Mouse (Mus musculus) heart, embryonic 16.5 days (tissue): ENCODE results near the gene Tmem123. TPM values are rescaled to one million over a fixed set of nuclear protein-coding genes. Genes with fewer than 3 reads are reported as not detected.

ENCODE experiments used
- microRNA-seq: library from miRNA; unstranded; fragments of <30 nt; microRNA quantifications from one replicate; pipeline ENCODE4, GENCODE M21; 2017
- polyA plus RNA-seq: library from polyadenylated mRNA; unstranded; fragments of >200 nt; fragmentation: Nextera tagmentation; extraction: Ambion mirVana; gene quantifications from 2 replicates; pipeline ENCODE4 v1.2.1, GENCODE M21; 2015

The Tmem123 gene
- polyA plus RNA-seq, 1 experiment from 2014 or later, result 104 TPM

Small RNAs within 50 kb of the gene (microRNA-seq; reads per million reads assigned to microRNA genes)
- gene Mir5618, result 4.5 reads per million, percentile 17 among the genes with 10 or more reads in this experiment

Other genes starting within 250 kb of the Tmem123 start
- gene Mmp8, start 205.6 kb upstream of the Tmem123 start, polyA plus RNA-seq, result 0.56 and 1.2 TPM in 2 replicates
- gene Mmp27, start 192.6 kb upstream of the Tmem123 start, polyA plus RNA-seq, result not detected in 2 replicates
- not detected in 2 replicates for gene Mmp20, start 135.8 kb upstream of the Tmem123 start, polyA plus RNA-seq
- gene Mmp7, start 72.0 kb upstream of the Tmem123 start, polyA plus RNA-seq, result not detected in 2 replicates
- gene Birc2, start 73.0 kb downstream of the Tmem123 start, polyA plus RNA-seq, result 27.9 and 29.7 TPM in 2 replicates
- 7.3 and 10.0 TPM in 2 replicates for gene Birc3, start 109.1 kb downstream of the Tmem123 start, polyA plus RNA-seq
- gene Yap1, start 240.6 kb downstream of the Tmem123 start, polyA plus RNA-seq, result 21.6 and 21.8 TPM in 2 replicates